Mouse (Mus musculus): ENCODE results near the gene Slc5a3.

DNA sequence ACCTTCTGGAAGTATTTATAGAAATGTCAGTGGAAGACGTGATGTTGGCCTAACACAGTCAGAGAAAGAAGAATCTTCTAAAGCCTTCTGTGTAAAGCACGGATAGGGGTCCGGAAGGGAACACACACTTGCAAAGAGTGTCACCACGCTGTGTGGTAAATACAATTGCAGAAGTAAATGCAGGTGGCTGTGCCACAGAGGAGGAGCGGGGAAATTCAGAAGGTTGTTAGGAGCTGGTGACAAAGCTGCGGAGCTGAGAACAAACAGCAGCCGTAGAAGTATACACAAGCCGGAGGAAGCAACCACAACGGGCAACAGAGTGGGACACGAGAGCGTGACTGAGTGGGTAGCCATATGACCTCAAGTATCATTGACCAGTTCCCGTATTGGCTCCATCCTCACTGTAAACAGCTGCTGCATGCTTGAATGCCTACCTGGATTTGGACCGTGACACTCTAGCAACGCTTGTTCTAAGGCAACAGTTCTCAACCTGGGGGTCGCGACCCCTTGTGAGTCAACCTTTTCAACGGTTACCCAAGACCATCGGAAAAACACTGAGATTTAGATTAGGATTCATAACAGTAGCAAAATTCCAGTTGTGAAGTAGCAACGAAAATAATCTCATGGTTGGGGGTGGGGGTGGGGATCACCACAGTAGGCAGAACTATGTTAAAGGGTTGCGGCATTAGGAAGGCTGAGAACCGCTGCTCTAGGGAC, 20.1 kb upstream of the Slc5a3 start:
- TF ChIP-seq CTCF (IDR thresholded peaks at IDR 0.05; ENCODE audit: low read depth) (no peak), EP300 (IDR thresholded peaks at IDR 0.05; ENCODE audit: low read depth) (no peak)

All from liver, postnatal 0 days (tissue).